Mouse (Mus musculus): ENCODE data around the gene Borcs8. TPM values are rescaled to one million over a fixed set of nuclear protein-coding genes. Genes with fewer than 3 reads are reported as not detected.

Borcs8 gene
- polyA plus RNA-seq, 1 experiment from 2014 or later, result 38.0 TPM

GRCm38 (mm10) chr8:70166504-70167110 is 27.3 kb downstream of the Borcs8 start:
- WGBS, result 3% methylated on average over 21 of the region's 21 CpGs

DNA sequence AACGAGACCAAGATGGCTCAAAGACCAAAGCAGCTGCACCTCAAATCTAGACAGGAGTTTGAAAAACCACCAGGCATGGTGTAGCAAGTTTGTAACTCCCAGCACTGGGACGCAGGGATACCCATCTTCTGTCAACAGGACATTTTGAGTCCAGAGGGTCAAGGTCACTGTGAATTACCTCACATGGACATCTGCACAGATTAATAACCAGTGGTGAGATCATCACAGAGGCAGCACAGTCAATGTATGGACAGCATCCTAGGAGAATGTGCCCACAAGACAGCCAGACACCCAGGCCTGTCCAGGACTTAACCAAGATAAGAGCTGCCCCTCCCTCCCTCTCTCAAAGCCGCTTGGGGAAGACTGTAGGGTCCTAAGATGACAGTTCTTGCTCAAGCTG is 30.8 kb downstream of the Borcs8 start:
- 66% methylated on average over 3 of the region's 3 CpGs for WGBS
- Histone ChIP-seq H3K27me3 (ENCODE audit: control insufficient read depth, insufficient read depth, low read length) (peaks cover 10% of the 10 kb centered on the region), H3K9me3 (replicated peaks; ENCODE audit: control insufficient read depth, low read length) (no peaks in the 10 kb centered on the region), H3K4me2 (ENCODE audit: low read depth, low read length) (no peak overlapping the region), H3K27ac (ENCODE audit: low read length) (no peak overlapping the region), H3K4me3 (ENCODE audit: low read length) (no peak overlapping the region), H3K36me3 (ENCODE audit: control insufficient read depth, insufficient read depth) (no peaks in the 10 kb centered on the region), H3K9ac (ENCODE audit: low read length) (no peak overlapping the region), H3K4me1 (ENCODE audit: control insufficient read depth, insufficient read depth, low read length) (peaks cover 22% of the 10 kb centered on the region)
- ATAC-seq (replicated peaks; ENCODE audit: extremely low read depth, insufficient read depth, low FRiP score), result no peak

More at GRCm38 (mm10) chr8:70166504-70167110, 27.3 kb downstream of the Borcs8 start:
- H3K4me1 ChIP-seq (ENCODE audit: control insufficient read depth, insufficient read depth, low read length), result peaks cover 5% of the 10 kb centered on the region; the same call in 1 of the 2 replicates
- H3K27ac ChIP-seq (ENCODE audit: low read length), result no peak overlapping the region
- no peaks in the 10 kb centered on the region for H3K9me3 ChIP-seq (replicated peaks; ENCODE audit: control insufficient read depth, low read length)
- H3K9ac ChIP-seq (ENCODE audit: low read length), result peak overlapping the region; percentile 49
- H3K27me3 ChIP-seq (ENCODE audit: control insufficient read depth, insufficient read depth, low read length), result peaks cover 12% of the 10 kb centered on the region
- ATAC-seq (replicated peaks; ENCODE audit: extremely low read depth, insufficient read depth, low FRiP score), result peak; percentile 73
- peak overlapping the region; percentile 66 for H3K4me2 ChIP-seq (ENCODE audit: low read depth, low read length)
- H3K36me3 ChIP-seq (ENCODE audit: control insufficient read depth, insufficient read depth), result no peaks in the 10 kb centered on the region
- H3K4me3 ChIP-seq (ENCODE audit: low read length), result peak overlapping the region; percentile 38

- Histone ChIP-seq H3K9ac (ENCODE audit: low read length) (no peak overlapping the region), H3K4me2 (ENCODE audit: low read depth, low read length) (no peak overlapping the region), H3K4me3 (ENCODE audit: low read length) (no peak overlapping the region), H3K27me3 (ENCODE audit: control insufficient read depth, insufficient read depth, low read length) (peaks cover 9% of the 10 kb centered on the region), H3K36me3 (ENCODE audit: control insufficient read depth, insufficient read depth) (no peaks in the 10 kb centered on the region), H3K9me3 (replicated peaks; ENCODE audit: control insufficient read depth, low read length) (no peaks in the 10 kb centered on the region), H3K4me1 (ENCODE audit: control insufficient read depth, insufficient read depth, low read length) (peaks cover 22% of the 10 kb centered on the region), H3K27ac (ENCODE audit: low read length) (no peak overlapping the region)
- no peak for ATAC-seq (replicated peaks; ENCODE audit: extremely low read depth, insufficient read depth, low FRiP score)
- 70% methylated on average over 3 of the region's 3 CpGs for WGBS
Measured at GRCm38 (mm10) chr8:70170748-70171147, 31.4 kb downstream of the Borcs8 start.

GRCm38 (mm10) chr8:70171240-70171639 is 31.9 kb downstream of the Borcs8 start:
- Histone ChIP-seq H3K9me3 (replicated peaks; ENCODE audit: control insufficient read depth, low read length) (no peaks in the 10 kb centered on the region), H3K4me2 (ENCODE audit: low read depth, low read length) (peak overlapping the region; percentile 77; the same call in 1 of the 2 replicates), H3K4me1 (ENCODE audit: control insufficient read depth, insufficient read depth, low read length) (peaks cover 22% of the 10 kb centered on the region), H3K27me3 (ENCODE audit: control insufficient read depth, insufficient read depth, low read length) (peaks cover 5% of the 10 kb centered on the region; the same call in 1 of the 2 replicates), H3K9ac (ENCODE audit: low read length) (no peak overlapping the region), H3K4me3 (ENCODE audit: low read length) (no peak overlapping the region), H3K27ac (ENCODE audit: low read length) (no peak overlapping the region), H3K36me3 (ENCODE audit: control insufficient read depth, insufficient read depth) (no peaks in the 10 kb centered on the region)
- no peak for ATAC-seq (replicated peaks; ENCODE audit: extremely low read depth, insufficient read depth, low FRiP score)
- 81% methylated on average over 7 of the region's 7 CpGs for WGBS

- no peaks in the 10 kb centered on the region for H3K9me3 ChIP-seq (replicated peaks; ENCODE audit: control insufficient read depth, low read length)
- H3K36me3 ChIP-seq (ENCODE audit: control insufficient read depth, insufficient read depth), result peaks cover 5% of the 10 kb centered on the region; the same call in 1 of the 2 replicates
- H3K9ac ChIP-seq (ENCODE audit: low read length), result peak within 1 kb of the TSS; percentile 77
- peaks cover 2% of the 10 kb centered on the region; the same call in 1 of the 2 replicates for H3K27me3 ChIP-seq (ENCODE audit: control insufficient read depth, insufficient read depth, low read length)
- peak within 1 kb of the TSS; percentile 62 for H3K27ac ChIP-seq (ENCODE audit: low read length)
- 3% methylated on average over 27 of the region's 27 CpGs for WGBS
- peak within 1 kb of the TSS; percentile 60 for H3K4me3 ChIP-seq (ENCODE audit: low read length)
- H3K4me2 ChIP-seq (ENCODE audit: low read depth, low read length), result peak within 1 kb of the TSS; percentile 77
- peak; percentile 97 for ATAC-seq (replicated peaks; ENCODE audit: extremely low read depth, insufficient read depth, low FRiP score)
- H3K4me1 ChIP-seq (ENCODE audit: control insufficient read depth, insufficient read depth, low read length), result peaks cover 19% of the 10 kb centered on the region
Measured at GRCm38 (mm10) chr8:70172043-70172681, 32.9 kb downstream of the Borcs8 start, which contains the start of gene Tmem161a. Gene Tmem161a (plus strand): TSS chr8:70172356.

GRCm38 (mm10) chr8:70173320-70173719 is 34.0 kb downstream of the Borcs8 start:
- Histone ChIP-seq H3K9ac (ENCODE audit: low read length) (no peak overlapping the region), H3K36me3 (ENCODE audit: control insufficient read depth, insufficient read depth) (peaks cover 5% of the 10 kb centered on the region; the same call in 1 of the 2 replicates), H3K27ac (ENCODE audit: low read length) (no peak overlapping the region)

DNA sequence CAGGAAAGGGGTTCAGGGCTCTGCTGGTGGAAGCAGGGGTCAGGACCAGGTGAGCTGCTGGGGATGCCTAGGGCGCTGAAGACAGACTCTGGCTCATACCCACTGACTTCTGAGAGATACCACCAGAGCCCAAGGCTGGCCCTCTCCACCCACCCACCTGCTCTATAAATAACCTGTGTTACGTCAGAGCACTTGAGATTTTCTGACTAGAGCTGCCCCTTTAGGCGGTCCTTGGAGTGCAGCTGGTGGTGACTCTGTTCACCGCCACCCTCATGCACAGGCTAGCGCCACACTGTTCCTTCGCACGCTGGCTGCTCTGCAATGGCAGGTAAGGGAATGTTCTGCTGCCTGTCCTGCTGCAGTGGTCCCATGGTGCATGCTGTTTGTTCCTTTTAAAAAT is 34.8 kb downstream of the Borcs8 start:
- H3K4me1 ChIP-seq (ENCODE audit: control insufficient read depth, insufficient read depth, low read length), result peaks cover 19% of the 10 kb centered on the region
- H3K27me3 ChIP-seq (ENCODE audit: control insufficient read depth, insufficient read depth, low read length), result no peaks in the 10 kb centered on the region
- 51% methylated on average over 7 of the region's 7 CpGs for WGBS
- peaks cover 5% of the 10 kb centered on the region; the same call in 1 of the 2 replicates for H3K36me3 ChIP-seq (ENCODE audit: control insufficient read depth, insufficient read depth)
- peak; percentile 69 for ATAC-seq (replicated peaks; ENCODE audit: extremely low read depth, insufficient read depth, low FRiP score)
- peak overlapping the region; percentile 41 for H3K27ac ChIP-seq (ENCODE audit: low read length)
- H3K9me3 ChIP-seq (replicated peaks; ENCODE audit: control insufficient read depth, low read length), result no peaks in the 10 kb centered on the region
- peak overlapping the region; percentile 28 for H3K4me3 ChIP-seq (ENCODE audit: low read length)
- peak overlapping the region; percentile 56 for H3K4me2 ChIP-seq (ENCODE audit: low read depth, low read length)
- peak overlapping the region; percentile 57 for H3K9ac ChIP-seq (ENCODE audit: low read length)

More at GRCm38 (mm10) chr8:70173320-70173719, 34.0 kb downstream of the Borcs8 start:
- ATAC-seq (replicated peaks; ENCODE audit: extremely low read depth, insufficient read depth, low FRiP score), result no peak
- peaks cover 19% of the 10 kb centered on the region for H3K4me1 ChIP-seq (ENCODE audit: control insufficient read depth, insufficient read depth, low read length)
- H3K27me3 ChIP-seq (ENCODE audit: control insufficient read depth, insufficient read depth, low read length), result no peaks in the 10 kb centered on the region; the same call in 1 of the 2 replicates
- H3K4me2 ChIP-seq (ENCODE audit: low read depth, low read length), result peak overlapping the region; percentile 77; the same call in 1 of the 2 replicates
- 77% methylated on average over 5 of the region's 5 CpGs for WGBS
- peak overlapping the region; percentile 1; the same call in 1 of the 2 replicates for H3K4me3 ChIP-seq (ENCODE audit: low read length)
- no peaks in the 10 kb centered on the region for H3K9me3 ChIP-seq (replicated peaks; ENCODE audit: control insufficient read depth, low read length)

GRCm38 (mm10) chr8:70178231-70178630 is 38.9 kb downstream of the Borcs8 start:
- H3K9me3 ChIP-seq (replicated peaks; ENCODE audit: control insufficient read depth, low read length), result no peaks in the 10 kb centered on the region
- no peak overlapping the region for H3K27ac ChIP-seq (ENCODE audit: low read length)
- no peak overlapping the region for H3K9ac ChIP-seq (ENCODE audit: low read length)
- no peak for ATAC-seq (replicated peaks; ENCODE audit: extremely low read depth, insufficient read depth, low FRiP score)
- H3K4me2 ChIP-seq (ENCODE audit: low read depth, low read length), result no peak overlapping the region
- 86% methylated on average over 2 of the region's 2 CpGs for WGBS
- H3K27me3 ChIP-seq (ENCODE audit: control insufficient read depth, insufficient read depth, low read length), result no peaks in the 10 kb centered on the region
- no peak overlapping the region for H3K4me3 ChIP-seq (ENCODE audit: low read length)
- peaks cover 19% of the 10 kb centered on the region for H3K36me3 ChIP-seq (ENCODE audit: control insufficient read depth, insufficient read depth)
- H3K4me1 ChIP-seq (ENCODE audit: control insufficient read depth, insufficient read depth, low read length), result peaks cover 12% of the 10 kb centered on the region

- no peak overlapping the region for H3K4me3 ChIP-seq (ENCODE audit: low read length)
- H3K27ac ChIP-seq (ENCODE audit: low read length), result no peak overlapping the region
- no peaks in the 10 kb centered on the region for H3K9me3 ChIP-seq (replicated peaks; ENCODE audit: control insufficient read depth, low read length)
- peaks cover 6% of the 10 kb centered on the region for H3K4me1 ChIP-seq (ENCODE audit: control insufficient read depth, insufficient read depth, low read length)
- no peaks in the 10 kb centered on the region for H3K27me3 ChIP-seq (ENCODE audit: control insufficient read depth, insufficient read depth, low read length)
- no peak overlapping the region for H3K9ac ChIP-seq (ENCODE audit: low read length)
- H3K4me2 ChIP-seq (ENCODE audit: low read depth, low read length), result no peak overlapping the region
- WGBS, result 96% methylated on average over 4 of the region's 4 CpGs
- no peak for ATAC-seq (replicated peaks; ENCODE audit: extremely low read depth, insufficient read depth, low FRiP score)
- peaks cover 19% of the 10 kb centered on the region for H3K36me3 ChIP-seq (ENCODE audit: control insufficient read depth, insufficient read depth)
Measured at GRCm38 (mm10) chr8:70179082-70179481, 39.8 kb downstream of the Borcs8 start.

Measured in heart, embryonic 16.5 days (tissue).